Mouse (Mus musculus): Measurements from ENCODE around the gene Abhd8. TPM values are rescaled to one million over a fixed set of nuclear protein-coding genes. Genes with fewer than 3 reads are reported as not detected.
"Not testable (repeated sequence)": the region's sequence is repeated elsewhere in the genome, so short reads cannot be mapped to it uniquely, and the experiment has no call there.

The Abhd8 gene
- polyA plus RNA-seq, 1 experiment from 2014 or later, result 182 TPM

DNA sequence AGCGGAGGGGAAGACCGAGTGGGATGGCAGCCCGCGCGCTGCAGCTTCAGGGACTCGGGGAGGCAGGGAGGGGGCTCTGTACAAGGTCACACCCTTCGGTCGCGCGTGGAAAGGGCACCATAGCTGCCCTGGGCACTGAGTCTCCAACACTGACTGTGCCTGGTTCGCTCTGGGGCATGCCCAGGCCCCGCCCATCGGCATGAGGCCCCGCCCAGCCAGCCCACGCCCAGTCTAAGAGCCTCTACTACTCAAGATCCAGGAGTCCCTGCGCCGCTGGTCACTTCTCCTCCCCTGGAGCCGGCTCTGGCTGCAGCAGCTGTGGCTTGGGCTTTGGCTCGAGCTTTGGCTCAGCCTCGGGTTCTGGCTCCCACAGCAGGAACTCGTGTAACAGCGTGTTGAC lies 6.5 kb downstream of the Abhd8 start:
- peaks cover 34% of the 10 kb centered on the region for H3K36me3 ChIP-seq (ENCODE audit: control insufficient read depth, insufficient read depth, low read length)
- H3K27ac ChIP-seq (ENCODE audit: low read depth, low read length), result no peak overlapping the region
- no peak overlapping the region for H3K4me3 ChIP-seq (ENCODE audit: low read length)
- no peaks in the 10 kb centered on the region for H3K9me3 ChIP-seq (ENCODE audit: control insufficient read depth, low read length)
- no peak overlapping the region for H3K4me2 ChIP-seq (ENCODE audit: low read length)
- peaks cover 12% of the 10 kb centered on the region for H3K4me1 ChIP-seq (ENCODE audit: control insufficient read depth, insufficient read depth, low read depth, low read length)
- H3K9ac ChIP-seq (ENCODE audit: low read depth, low read length), result no peak overlapping the region
- 47% methylated on average over 21 of the region's 22 CpGs for WGBS
- H3K27me3 ChIP-seq (replicated peaks; ENCODE audit: control insufficient read depth, insufficient read depth, low read length), result no peaks in the 10 kb centered on the region
- ATAC-seq, result peak; percentile 8; the same call in 1 of the 2 replicates

DNA sequence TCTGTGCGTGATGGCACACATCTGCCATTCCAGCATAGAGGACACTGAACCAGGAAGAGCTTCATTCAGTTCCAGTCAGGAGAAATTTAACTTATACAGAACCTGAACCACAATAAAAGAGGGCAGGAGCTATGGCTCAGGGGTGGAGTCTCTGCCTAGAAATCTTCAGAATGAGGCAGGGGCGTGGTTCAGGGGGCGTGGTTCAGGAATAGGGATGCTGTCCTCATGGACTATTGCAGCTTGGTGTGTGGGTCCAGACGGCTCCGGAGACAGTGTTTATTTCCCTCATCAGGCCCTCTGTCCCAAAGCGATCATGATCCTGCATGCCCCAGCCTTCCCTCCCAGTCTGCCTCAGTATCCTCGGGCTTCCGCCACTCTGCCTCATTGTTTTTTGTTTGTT lies 8.8 kb downstream of the Abhd8 start:
- no peak overlapping the region for H3K27ac ChIP-seq (ENCODE audit: low read depth, low read length)
- 87% methylated on average over 7 of the region's 8 CpGs for WGBS
- H3K4me3 ChIP-seq (ENCODE audit: low read length), result no peak overlapping the region
- no peaks in the 10 kb centered on the region for H3K4me1 ChIP-seq (ENCODE audit: control insufficient read depth, insufficient read depth, low read depth, low read length)
- peaks cover 24% of the 10 kb centered on the region for H3K36me3 ChIP-seq (ENCODE audit: control insufficient read depth, insufficient read depth, low read length)
- no peaks in the 10 kb centered on the region for H3K27me3 ChIP-seq (replicated peaks; ENCODE audit: control insufficient read depth, insufficient read depth, low read length)
- H3K9ac ChIP-seq (ENCODE audit: low read depth, low read length), result no peak overlapping the region
- ATAC-seq, result no peak
- no peaks in the 10 kb centered on the region for H3K9me3 ChIP-seq (ENCODE audit: control insufficient read depth, low read length)
- no peak overlapping the region for H3K4me2 ChIP-seq (ENCODE audit: low read length)

DNA sequence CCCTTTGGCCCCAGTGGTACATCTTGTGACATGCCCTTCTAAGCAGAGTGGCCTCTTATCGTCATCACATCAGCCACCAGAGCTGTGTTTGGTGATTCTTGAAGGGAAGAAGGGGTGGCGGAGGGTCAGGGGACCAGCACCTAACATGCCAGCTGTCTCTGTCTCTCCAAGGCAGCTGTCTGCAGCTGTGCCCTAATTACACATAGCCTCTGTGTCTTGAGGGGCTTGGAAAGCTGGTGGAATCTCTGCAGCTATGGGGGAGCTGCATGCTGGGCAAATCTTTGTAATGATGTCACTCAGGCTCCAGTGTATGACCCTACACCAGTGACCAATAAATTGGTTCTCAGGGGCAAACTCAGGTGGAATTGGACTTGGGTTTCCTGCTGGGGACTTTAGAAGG lies 10.8 kb downstream of the Abhd8 start:
- Histone ChIP-seq H3K27ac (ENCODE audit: low read depth, low read length) (no peak overlapping the region), H3K9me3 (ENCODE audit: control insufficient read depth, low read length) (no peaks in the 10 kb centered on the region), H3K4me3 (ENCODE audit: low read length) (no peak overlapping the region), H3K4me2 (ENCODE audit: low read length) (no peak overlapping the region), H3K36me3 (ENCODE audit: control insufficient read depth, insufficient read depth, low read length) (peaks cover 11% of the 10 kb centered on the region), H3K27me3 (replicated peaks; ENCODE audit: control insufficient read depth, insufficient read depth, low read length) (no peaks in the 10 kb centered on the region), H3K4me1 (ENCODE audit: control insufficient read depth, insufficient read depth, low read depth, low read length) (no peaks in the 10 kb centered on the region), H3K9ac (ENCODE audit: low read depth, low read length) (no peak overlapping the region)
- 88% methylated on average over 2 of the region's 2 CpGs for WGBS
- ATAC-seq, result no peak

DNA sequence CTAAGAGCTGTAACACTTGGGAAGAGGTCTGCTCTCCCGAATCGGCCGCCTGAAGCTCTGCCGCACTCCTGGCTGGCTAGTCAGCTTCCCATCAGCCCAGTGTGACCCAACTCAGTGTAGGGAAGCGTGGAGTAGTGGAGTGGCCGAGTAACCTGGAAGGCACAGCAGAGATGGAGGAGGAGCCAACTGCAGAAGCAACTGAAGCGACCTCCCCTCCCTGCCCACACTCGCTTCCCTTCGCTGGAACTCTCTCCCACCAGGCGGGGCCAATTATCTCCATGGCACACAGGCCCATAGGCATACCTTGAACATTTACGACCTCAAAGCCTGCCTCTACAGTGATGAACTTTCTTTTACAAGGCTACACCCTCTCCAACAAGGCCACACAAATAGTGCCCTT lies 11.7 kb downstream of the Abhd8 start:
- no peak overlapping the region for H3K4me2 ChIP-seq (ENCODE audit: low read length)
- no peak overlapping the region for H3K9ac ChIP-seq (ENCODE audit: low read depth, low read length)
- H3K27me3 ChIP-seq (replicated peaks; ENCODE audit: control insufficient read depth, insufficient read depth, low read length), result no peaks in the 10 kb centered on the region
- no peak for ATAC-seq
- no peaks in the 10 kb centered on the region for H3K4me1 ChIP-seq (ENCODE audit: control insufficient read depth, insufficient read depth, low read depth, low read length)
- H3K9me3 ChIP-seq (ENCODE audit: control insufficient read depth, low read length), result no peaks in the 10 kb centered on the region
- H3K27ac ChIP-seq (ENCODE audit: low read depth, low read length), result no peak overlapping the region
- H3K4me3 ChIP-seq (ENCODE audit: low read length), result no peak overlapping the region
- H3K36me3 ChIP-seq (ENCODE audit: control insufficient read depth, insufficient read depth, low read length), result peaks cover 3% of the 10 kb centered on the region
- 58% methylated on average over 10 of the region's 11 CpGs for WGBS

DNA sequence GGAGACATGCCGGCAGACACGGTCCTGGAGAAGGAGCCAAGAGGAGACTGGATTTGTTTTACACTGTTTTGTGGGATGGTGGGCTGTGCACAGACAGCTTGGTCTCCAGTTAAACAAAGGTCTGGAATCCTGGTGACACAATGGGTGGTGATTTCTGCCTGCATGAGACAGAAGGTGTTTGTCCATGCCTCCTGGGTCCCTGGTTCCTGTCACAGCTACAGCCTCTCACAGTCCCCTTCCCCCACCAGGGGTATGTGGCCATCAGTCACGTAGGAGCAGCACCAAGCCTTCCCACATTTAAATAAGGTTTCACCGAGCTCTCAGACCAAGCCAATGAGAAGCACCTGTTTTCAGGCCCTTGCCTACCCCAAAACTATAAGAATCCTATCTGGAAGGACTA lies 12.1 kb downstream of the Abhd8 start:
- H3K4me3 ChIP-seq (ENCODE audit: low read length), result no peak overlapping the region
- no peak overlapping the region for H3K9ac ChIP-seq (ENCODE audit: low read depth, low read length)
- H3K9me3 ChIP-seq (ENCODE audit: control insufficient read depth, low read length), result no peaks in the 10 kb centered on the region
- no peaks in the 10 kb centered on the region for H3K27me3 ChIP-seq (replicated peaks; ENCODE audit: control insufficient read depth, insufficient read depth, low read length)
- no peak for ATAC-seq
- WGBS, result 59% methylated on average over 4 of the region's 4 CpGs
- H3K4me2 ChIP-seq (ENCODE audit: low read length), result no peak overlapping the region
- no peaks in the 10 kb centered on the region for H3K4me1 ChIP-seq (ENCODE audit: control insufficient read depth, insufficient read depth, low read depth, low read length)
- H3K36me3 ChIP-seq (ENCODE audit: control insufficient read depth, insufficient read depth, low read length), result no peaks in the 10 kb centered on the region
- H3K27ac ChIP-seq (ENCODE audit: low read depth, low read length), result no peak overlapping the region

DNA sequence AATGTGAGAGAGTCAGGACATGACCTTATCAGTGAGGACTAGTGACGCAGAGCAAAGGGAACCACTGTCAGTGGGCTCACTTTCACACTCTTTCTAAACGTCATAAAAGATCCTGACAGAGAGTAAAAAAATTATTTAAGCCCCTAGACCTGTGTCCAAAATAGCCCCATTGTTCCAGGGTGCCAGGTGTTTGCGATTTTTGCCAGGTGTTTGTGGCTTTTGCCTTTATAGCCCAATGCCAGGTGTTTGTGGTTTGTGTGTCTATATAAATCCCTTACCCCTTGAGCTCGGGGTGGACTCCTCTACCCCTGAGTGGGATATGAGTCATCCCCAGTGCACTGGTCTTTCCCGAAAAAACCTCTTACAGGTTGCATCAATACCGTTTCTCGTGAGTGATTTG lies 18.4 kb downstream of the Abhd8 start:
- WGBS, result 82% methylated on average over 7 of the region's 7 CpGs
- Histone ChIP-seq H3K36me3 (ENCODE audit: control insufficient read depth, insufficient read depth, low read length) (no peaks in the 10 kb centered on the region), H3K4me2 (ENCODE audit: low read length) (no peak overlapping the region), H3K27ac (ENCODE audit: low read depth, low read length) (no peak overlapping the region), H3K9me3 (ENCODE audit: control insufficient read depth, low read length) (no peaks in the 10 kb centered on the region), H3K4me1 (ENCODE audit: control insufficient read depth, insufficient read depth, low read depth, low read length) (no peaks in the 10 kb centered on the region), H3K9ac (ENCODE audit: low read depth, low read length) (no peak overlapping the region), H3K4me3 (ENCODE audit: low read length) (no peak overlapping the region), H3K27me3 (replicated peaks; ENCODE audit: control insufficient read depth, insufficient read depth, low read length) (no peaks in the 10 kb centered on the region)
- ATAC-seq, result no peak

DNA sequence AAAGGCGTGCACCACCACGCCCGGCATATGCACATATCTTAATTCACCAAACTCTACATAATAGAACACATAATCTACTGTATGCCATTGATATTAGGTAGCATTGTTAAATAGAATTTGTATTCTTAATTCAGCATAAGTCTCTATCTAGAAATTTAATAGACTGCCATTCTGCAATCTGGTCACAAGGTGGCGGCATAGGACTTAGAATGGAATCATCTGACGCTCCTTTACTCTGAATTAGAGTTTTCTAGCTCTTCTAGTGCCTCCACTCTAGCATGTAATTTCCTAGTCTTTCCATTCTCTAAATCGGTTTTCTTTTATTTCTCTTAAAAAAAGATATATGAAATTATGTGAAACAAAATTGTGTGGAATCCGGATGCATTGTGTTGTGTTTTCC lies 22.1 kb downstream of the Abhd8 start:
- no peak overlapping the region for H3K4me2 ChIP-seq (ENCODE audit: low read length)
- H3K27ac ChIP-seq (ENCODE audit: low read depth, low read length), result no peak overlapping the region
- peak; percentile 65; the same call in 1 of the 2 replicates for ATAC-seq
- WGBS, result 0% methylated on average over 7 of the region's 7 CpGs
- no peaks in the 10 kb centered on the region for H3K9me3 ChIP-seq (ENCODE audit: control insufficient read depth, low read length)
- no peak overlapping the region for H3K4me3 ChIP-seq (ENCODE audit: low read length)
- H3K9ac ChIP-seq (ENCODE audit: low read depth, low read length), result no peak overlapping the region
- H3K27me3 ChIP-seq (replicated peaks; ENCODE audit: control insufficient read depth, insufficient read depth, low read length), result no peaks in the 10 kb centered on the region
- H3K4me1 ChIP-seq (ENCODE audit: control insufficient read depth, insufficient read depth, low read depth, low read length), result no peaks in the 10 kb centered on the region
- no peaks in the 10 kb centered on the region for H3K36me3 ChIP-seq (ENCODE audit: control insufficient read depth, insufficient read depth, low read length)

DNA sequence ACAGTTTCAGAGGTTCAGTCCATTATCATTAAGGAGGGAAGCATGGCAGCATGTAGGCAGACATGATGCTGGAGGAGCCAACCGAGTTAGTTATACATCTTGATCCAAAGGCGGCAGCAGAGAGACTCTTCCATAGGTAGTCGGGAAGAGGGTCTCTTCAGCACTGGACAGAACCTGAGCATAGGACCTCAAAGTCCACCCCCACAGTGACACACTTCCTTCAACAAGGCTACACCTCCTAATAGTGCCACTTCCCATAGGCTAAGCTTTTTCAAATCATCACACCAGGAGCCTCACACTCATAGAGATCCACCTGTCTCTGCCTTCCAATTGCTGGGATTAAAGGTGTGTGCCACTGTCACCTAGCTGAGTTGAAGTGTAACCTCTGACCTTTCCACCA lies 26.4 kb downstream of the Abhd8 start:
- Histone ChIP-seq H3K36me3 (ENCODE audit: control insufficient read depth, insufficient read depth, low read length) (no peaks in the 10 kb centered on the region), H3K27ac (ENCODE audit: low read depth, low read length) (no peak overlapping the region), H3K9me3 (ENCODE audit: control insufficient read depth, low read length) (no peaks in the 10 kb centered on the region), H3K4me2 (ENCODE audit: low read length) (no peak overlapping the region), H3K9ac (ENCODE audit: low read depth, low read length) (no peak overlapping the region), H3K4me3 (ENCODE audit: low read length) (no peak overlapping the region), H3K27me3 (replicated peaks; ENCODE audit: control insufficient read depth, insufficient read depth, low read length) (no peaks in the 10 kb centered on the region), H3K4me1 (ENCODE audit: control insufficient read depth, insufficient read depth, low read depth, low read length) (no peaks in the 10 kb centered on the region)
- 63% methylated on average over 3 of the region's 3 CpGs for WGBS
- no peak for ATAC-seq

DNA sequence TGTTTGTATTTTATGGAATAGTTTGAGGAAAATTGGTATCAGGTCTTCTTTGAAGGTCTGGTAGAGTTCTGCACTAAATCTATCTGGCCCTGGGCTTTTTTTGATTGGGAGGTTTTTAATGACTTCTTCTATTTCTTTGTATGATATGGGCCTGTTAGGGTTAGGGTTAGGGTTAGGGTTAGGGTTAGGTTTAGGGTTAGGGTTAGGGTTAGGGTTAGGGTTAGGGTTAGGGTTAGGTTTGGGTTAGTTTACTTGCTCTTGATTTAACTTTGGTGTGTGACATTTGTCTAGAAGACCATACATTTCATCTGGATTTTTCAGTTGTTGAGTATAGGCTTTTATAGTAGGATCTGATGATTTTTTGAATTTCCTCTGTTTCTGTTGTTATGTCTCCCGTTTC lies 30.5 kb downstream of the Abhd8 start:
- H3K27me3 ChIP-seq (replicated peaks; ENCODE audit: control insufficient read depth, insufficient read depth, low read length); H3K4me1 ChIP-seq (ENCODE audit: control insufficient read depth, insufficient read depth, low read depth, low read length); H3K9me3 ChIP-seq (ENCODE audit: control insufficient read depth, low read length); H3K27ac ChIP-seq (ENCODE audit: low read depth, low read length); H3K4me2 ChIP-seq (ENCODE audit: low read length); H3K36me3 ChIP-seq (ENCODE audit: control insufficient read depth, insufficient read depth, low read length); H3K9ac ChIP-seq (ENCODE audit: low read depth, low read length); H3K4me3 ChIP-seq (ENCODE audit: low read length); ATAC-seq: not testable (repeated sequence)
- WGBS, result 90% methylated on average over 1 of the region's 1 CpGs

DNA sequence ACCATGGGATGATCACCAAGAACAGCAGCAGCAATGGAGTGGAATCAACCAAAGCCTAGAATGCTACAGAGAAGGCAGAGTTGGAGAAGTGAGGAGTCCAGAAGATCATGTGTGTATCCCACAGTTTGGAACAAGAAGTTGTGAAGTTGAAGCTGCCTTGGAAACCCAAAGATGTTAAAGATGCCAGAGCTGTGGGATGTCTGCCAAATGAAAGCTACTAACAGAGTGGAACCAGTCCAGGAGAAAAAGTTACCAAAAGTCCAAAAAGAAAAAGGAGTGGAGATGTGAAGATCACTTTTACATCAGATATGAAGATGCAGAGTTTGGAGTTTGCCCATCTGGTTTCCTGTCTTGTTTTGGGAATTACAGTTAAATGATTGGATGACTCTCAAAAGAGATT lies 41.3 kb downstream of the Abhd8 start:
- no peak overlapping the region for H3K27ac ChIP-seq (ENCODE audit: low read depth, low read length)
- no peaks in the 10 kb centered on the region for H3K36me3 ChIP-seq (ENCODE audit: control insufficient read depth, insufficient read depth, low read length)
- H3K4me1 ChIP-seq (ENCODE audit: control insufficient read depth, insufficient read depth, low read depth, low read length), result no peaks in the 10 kb centered on the region
- H3K9ac ChIP-seq (ENCODE audit: low read depth, low read length), result no peak overlapping the region
- H3K4me3 ChIP-seq (ENCODE audit: low read length), result no peak overlapping the region
- ATAC-seq, result no peak
- H3K27me3 ChIP-seq (replicated peaks; ENCODE audit: control insufficient read depth, insufficient read depth, low read length), result no peaks in the 10 kb centered on the region
- no peak overlapping the region for H3K4me2 ChIP-seq (ENCODE audit: low read length)
- H3K9me3 ChIP-seq (ENCODE audit: control insufficient read depth, low read length), result peaks cover 2% of the 10 kb centered on the region; the same call in 1 of the 2 replicates

Data from hindbrain, embryonic 16.5 days (tissue).